Mouse (Mus musculus): ENCODE measurements at regions not wholly inside any gene's neighbourhood (a gene's known extent, or its start where the extent isn't known, plus 50 kb on each side); places are given as distances from the start of the nearest gene placed in this dataset.

- DNase-seq (ENCODE audit: low read depth, low spot score), result no peak
Observed at GRCm38 (mm10) chr13:37657248-37657647, 121.0 kb upstream of the Rreb1 start.

DNA sequence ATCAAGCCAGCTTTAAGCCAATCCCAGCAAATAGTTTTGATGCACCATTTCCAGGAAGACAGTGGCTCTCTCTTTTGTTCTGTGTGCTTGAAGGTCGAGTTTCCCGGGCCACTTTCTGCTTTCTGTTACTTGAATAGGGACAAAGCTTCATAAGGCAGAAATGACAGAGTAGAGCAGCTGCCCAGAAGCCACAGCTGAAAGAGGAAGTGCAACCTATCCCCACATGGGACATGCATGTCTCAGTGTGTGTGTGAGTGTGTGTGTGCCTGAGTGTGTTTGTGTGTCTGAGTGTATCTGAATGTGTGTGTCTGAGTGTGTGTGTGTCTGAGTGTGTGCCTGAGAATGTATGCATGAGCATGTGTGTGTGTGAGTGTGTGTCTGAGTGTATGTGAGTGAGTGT lies 120.2 kb upstream of the Rreb1 start:
- DNase-seq (ENCODE audit: low read depth, low spot score), result no peak

- DNase-seq (ENCODE audit: low read depth, low spot score), result no peak
Observed at GRCm38 (mm10) chr13:37658519-37658918, 119.7 kb upstream of the Rreb1 start.

DNA sequence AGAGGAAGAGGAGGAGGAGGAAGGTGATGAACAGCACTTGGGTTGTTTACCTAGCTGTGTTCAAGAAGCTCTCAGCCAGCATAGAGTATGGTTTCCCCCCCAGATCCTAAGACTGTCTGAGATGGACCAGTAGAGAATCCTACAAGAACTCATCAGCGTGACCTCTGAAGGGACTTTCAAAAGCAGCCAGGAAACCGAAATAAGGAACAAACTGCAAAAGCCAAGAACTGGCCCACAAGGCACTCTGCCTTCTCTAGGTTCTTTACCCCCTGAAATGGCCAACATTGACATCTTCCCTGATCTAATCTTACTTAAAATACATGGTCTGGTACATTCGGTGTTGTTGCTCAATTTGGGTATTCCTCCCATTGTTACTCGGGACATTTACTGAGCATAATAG lies 118.1 kb upstream of the Rreb1 start:
- no peak for DNase-seq (ENCODE audit: low read depth, low spot score)

DNA sequence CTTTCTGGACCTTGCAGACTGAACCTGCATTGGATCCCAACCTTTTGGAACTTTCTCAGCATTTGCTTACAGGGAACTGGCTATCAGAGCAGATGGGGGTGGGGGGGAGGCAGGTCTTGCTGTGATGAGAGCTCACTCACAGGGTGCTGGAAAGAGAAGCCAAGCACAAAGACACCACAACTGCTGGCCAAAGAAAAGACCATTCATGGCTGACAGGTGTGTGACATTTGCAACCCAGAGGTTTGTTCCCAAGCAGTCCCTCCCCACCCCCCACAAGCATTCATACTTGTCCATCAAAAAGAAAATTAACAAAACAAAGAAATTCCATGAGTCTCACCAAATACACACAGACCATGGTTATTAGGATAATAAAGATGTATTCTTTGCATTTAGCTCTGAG lies 117.5 kb upstream of the Rreb1 start:
- DNase-seq (ENCODE audit: low read depth, low spot score), result no peak

- DNase-seq (ENCODE audit: low read depth, low spot score), result no peak
Observed at GRCm38 (mm10) chr13:37664116-37664515, 114.1 kb upstream of the Rreb1 start.

- no peak for DNase-seq (ENCODE audit: low read depth, low spot score)
Observed at GRCm38 (mm10) chr13:37666207-37667003, 111.8 kb upstream of the Rreb1 start.

- no peak for DNase-seq (ENCODE audit: low read depth, low spot score)
Observed at GRCm38 (mm10) chr13:37667386-37667785, 110.8 kb upstream of the Rreb1 start.

GRCm38 (mm10) chr13:37667871-37668270 lies 110.3 kb upstream of the Rreb1 start:
- no peak for DNase-seq (ENCODE audit: low read depth, low spot score)

GRCm38 (mm10) chr13:37671109-37671508 lies 107.1 kb upstream of the Rreb1 start:
- DNase-seq (ENCODE audit: low read depth, low spot score), result no peak

DNA sequence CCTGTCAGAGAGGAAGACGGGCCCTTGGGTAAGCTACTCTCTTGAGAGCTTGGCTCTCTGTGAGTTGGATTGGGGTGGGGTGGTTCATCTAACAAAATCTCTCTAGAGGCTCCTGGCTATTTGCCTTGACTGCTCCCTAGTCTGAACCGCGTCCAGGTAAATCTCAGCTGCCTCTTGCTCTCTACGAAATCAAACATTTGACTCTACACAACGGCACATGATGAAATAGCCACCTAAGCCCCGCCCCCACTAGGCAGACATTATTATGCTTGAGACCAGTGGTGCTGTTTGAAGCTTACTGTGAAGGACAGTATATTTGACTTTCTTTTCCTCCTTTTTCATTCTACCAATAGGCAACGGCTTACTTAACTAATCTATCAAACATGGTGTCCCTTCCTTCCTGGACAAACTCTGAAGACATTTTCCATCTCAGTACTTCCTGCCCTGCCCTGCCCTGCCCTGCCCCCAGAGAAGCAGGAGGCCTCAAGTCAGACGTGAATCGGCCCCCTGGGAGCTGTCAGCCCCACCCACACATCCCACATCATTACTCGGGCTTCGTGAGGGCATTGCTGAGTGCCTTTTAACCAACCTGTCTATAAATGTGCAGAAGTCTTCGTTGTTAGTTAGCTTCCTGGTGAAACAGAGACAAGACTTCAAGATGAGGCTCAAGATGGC lies 103.4 kb upstream of the Rreb1 start:
- DNase-seq (ENCODE audit: low read depth, low spot score), result no peak

- no peak for DNase-seq (ENCODE audit: low read depth, low spot score)
Observed at GRCm38 (mm10) chr13:37675718-37676117, 102.5 kb upstream of the Rreb1 start.

GRCm38 (mm10) chr13:37676912-37677311 lies 101.3 kb upstream of the Rreb1 start:
- no peak for DNase-seq (ENCODE audit: low read depth, low spot score)

DNA sequence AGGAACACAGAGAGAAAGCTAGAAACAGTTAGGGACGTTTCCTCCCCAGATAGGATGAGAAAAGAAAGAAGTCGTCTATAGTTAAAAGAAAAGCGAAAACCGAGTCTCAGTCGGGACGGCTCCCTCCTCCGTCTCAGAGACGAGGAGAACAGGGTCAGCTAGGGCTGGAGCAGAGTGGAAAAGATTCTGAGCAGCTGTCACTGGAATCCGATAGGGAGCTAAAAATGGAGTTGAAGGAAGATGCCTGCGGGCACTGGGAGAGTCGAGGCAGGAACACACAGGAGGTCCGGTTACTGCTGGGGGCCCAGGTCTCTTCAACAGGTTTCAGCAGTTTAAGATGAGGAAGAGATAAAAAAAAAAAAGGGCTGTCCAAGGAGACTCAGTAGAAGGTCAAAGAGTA lies 99.9 kb upstream of the Rreb1 start:
- no peak for DNase-seq (ENCODE audit: low read depth, low spot score)

DNA sequence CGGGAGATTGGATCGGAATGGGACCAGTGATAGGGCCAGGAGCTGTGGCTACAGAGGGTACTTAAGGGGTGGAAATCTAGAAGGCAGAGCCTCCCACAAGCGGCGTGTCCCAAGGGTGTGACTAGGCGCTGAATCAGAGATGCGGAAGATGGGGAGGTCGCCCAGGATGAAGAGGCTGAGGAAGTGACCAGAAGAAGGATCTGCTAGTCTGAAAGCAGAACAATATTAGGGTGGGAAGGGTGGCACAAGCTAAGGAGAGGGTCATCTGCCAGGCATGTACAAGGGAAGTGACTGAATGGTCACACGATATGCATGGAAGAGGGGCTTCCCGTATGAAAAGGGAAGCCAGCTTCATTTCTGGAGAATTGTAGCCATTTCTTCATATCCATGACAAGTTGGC lies 99.4 kb upstream of the Rreb1 start:
- DNase-seq (ENCODE audit: low read depth, low spot score), result no peak

DNA sequence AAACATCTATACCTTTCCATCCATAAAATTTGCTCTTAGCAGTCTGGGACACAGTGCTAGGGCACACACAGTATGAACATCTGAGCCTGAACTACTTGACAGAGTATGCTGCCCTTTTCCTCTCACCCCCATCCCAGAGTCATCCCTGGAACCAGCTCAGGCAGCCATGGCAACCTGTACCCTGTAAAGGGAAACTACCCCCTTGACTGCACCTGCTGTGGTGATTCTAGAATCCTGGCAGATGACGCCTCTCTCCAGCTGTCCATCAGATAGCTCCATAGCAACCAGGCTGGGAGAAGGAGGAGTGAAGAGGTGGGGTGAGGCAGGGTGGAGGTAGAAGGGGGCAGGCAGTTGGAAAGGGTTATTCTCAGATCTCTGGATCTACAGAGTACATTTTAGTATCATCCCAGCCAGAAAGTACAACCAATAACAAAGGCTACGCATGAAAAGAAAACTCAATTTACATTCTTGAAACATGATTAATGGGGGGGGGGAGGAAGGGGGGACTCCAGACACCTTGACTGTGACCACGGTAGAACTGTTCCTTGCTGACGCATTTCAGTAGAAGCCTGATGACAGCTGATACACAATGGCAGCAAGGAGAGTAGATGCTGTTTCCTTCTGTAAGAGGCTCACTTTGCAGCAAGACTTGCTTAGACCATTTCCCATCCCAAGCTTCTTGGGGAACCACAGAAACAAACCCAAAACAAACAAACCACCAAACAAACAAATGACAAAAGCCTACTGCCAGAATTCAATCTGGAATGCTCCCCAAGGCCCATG lies 97.2 kb upstream of the Rreb1 start:
- DNase-seq (ENCODE audit: low read depth, low spot score), result no peak

DNA sequence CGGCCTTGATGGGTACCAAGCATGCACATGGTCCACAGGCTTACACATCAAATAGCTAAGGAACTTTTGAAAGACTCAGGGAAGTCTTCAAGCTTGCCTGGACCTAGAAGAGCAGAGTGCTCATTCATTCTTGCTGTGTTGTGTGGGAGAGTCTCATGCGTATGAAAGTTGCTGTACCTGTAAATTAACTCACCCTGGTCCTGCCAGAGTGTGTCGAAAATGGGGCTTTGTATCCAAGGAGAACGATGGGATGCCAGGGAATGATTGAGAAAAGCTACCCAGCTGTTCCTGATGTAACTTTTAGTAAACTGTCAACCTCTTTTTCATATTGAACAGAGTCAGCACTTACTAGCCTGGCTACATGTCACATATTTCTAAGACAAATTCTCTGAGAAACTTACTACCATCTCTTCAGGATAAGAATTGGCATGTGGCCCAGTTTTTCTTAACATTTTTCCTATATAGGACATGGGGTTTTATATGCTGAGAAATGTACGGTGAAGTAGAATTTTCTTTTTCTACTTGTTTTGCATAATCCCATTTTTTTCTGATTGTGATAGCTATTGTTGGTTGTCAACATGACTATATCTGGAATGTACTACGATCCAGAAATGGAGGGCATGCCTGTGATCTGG lies 95.0 kb upstream of the Rreb1 start:
- no peak for DNase-seq (ENCODE audit: low read depth, low spot score)

GRCm38 (mm10) chr13:37685617-37686016 lies 92.6 kb upstream of the Rreb1 start:
- DNase-seq (ENCODE audit: low read depth, low spot score), result no peak

GRCm38 (mm10) chr13:37686109-37686508 lies 92.1 kb upstream of the Rreb1 start:
- DNase-seq (ENCODE audit: low read depth, low spot score), result no peak

- DNase-seq (ENCODE audit: low read depth, low spot score), result no peak
Observed at GRCm38 (mm10) chr13:37689127-37689777, 88.9 kb upstream of the Rreb1 start.

GRCm38 (mm10) chr13:37691855-37692445 lies 86.2 kb upstream of the Rreb1 start:
- DNase-seq (ENCODE audit: low read depth, low spot score), result no peak

Measured in c-Kit-negative CD71-positive TER-119-positive erythroid progenitor cells, embryonic 14.5 days (primary cell).